Mouse (Mus musculus): ENCODE results near the gene Cep131. TPM values are rescaled to one million over a fixed set of nuclear protein-coding genes. Genes with fewer than 3 reads are reported as not detected.

The Cep131 gene
- polyA plus RNA-seq, 1 experiment = 43.4 TPM

DNA sequence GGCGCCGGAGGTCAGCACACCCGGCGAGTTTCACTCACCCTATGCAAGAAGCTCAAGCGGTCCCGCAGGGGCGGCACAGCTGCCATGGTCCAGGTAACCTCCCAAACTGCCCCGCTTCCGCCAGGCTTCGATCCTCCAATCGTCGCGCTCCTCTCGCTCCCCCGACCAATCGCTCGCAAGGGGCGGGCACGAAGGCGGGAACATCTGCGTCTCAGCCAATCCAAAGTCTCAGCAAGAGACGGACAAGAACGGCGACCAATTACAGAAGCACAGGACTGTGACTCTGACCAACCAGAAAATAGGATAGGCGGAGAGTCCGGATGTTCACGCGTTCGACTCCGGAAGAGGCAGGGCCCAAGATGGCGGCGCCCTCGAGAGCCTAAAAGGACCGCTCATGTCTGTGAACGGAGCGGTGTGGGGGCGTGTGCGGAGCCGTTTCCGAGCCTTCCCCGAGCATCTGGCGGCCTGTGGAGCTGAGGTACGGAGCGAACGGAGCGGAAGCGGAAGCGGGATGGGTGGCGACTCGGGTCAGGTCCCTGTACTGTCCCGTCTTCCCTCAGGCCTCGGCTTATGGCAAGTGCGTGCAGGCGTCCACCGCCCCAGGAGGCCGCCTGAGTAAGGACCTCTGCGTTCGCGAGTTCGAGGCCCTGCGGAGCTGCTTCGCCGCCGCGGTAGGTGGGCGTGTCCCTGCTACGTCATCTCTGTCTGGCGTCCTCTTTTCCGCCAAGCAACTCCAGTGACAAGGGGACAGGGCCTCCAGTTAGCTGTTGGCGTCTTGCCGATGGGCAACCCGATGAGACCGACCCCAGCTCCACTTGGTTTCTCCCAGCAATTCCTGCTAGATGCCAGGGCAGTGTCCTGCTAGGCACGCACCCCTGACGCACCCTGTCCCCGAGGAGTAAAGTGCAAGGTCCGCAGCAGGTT, 12.2 kb upstream of the Cep131 start, which contains the start of the genes Tepsin and Ndufaf8:
TSS of gene Tepsin (minus strand) at position 144 of the 924 bp plus-strand sequence.
TSS of gene Ndufaf8 (plus strand) at position 341 of the 924 bp plus-strand sequence.
- peak; percentile 98 to 100 for DNase-seq (ENCODE audit: extremely low spot score in 1 of 2, low spot score in 1 of 2)

DNA sequence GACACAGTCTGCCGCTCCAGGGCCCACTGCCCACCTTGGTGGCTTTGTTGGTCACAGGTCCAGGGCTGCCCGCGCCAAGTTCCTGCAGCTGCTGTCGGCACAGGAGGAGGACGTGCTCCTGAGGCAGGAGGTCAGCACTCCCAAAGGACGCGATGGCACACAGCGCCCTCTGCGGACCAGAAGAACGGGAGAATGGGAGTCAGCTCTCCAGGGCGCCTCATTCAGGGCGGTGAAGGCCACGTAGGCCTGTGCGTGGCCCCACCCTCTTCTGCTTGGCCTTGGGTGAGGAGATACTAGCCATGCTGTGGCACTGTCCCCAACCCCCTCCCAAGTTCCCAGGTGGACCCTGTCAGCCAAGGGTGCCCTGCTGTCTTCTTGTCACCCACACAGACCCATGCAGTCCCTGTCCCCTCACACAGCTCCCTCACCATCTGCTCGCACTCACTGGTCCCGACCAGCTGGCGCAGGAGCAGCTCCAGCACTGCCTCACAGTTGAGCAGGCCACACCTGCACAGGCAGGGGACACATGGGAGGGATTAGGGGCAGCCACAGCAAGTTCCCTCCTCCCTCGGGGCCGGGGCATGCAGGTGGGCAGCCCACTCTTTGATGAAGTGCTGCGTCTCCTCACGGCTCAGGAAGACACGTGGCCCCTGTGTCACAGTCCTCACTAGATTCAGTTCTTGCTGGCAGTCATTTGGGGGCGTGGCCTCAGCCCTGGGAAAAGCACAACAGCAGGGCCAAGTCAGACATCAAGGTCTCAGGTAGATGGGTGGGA, 6.4 kb upstream of the Cep131 start:
- DNase-seq (ENCODE audit: extremely low spot score in 1 of 2, low spot score in 1 of 2) = no peak

DNA sequence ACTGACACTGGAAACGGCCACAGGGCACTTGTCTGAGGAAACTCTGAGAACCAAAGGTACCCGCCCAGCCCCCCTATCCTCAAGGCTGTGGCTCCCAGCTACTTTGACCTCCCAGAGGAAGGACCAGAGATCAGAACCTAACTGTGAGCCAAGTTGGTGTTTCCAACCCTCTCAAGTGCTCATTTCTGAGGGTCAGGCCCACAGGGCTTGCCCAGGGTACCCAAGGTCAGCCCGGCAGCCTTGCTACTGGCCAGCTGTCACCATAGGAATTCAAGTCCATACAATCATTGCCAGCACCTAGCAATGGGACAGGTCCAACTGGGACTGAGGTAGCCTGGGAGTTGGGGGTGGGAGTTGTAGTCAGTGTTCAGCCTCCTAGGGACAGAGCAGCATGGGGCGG, 4.0 kb upstream of the Cep131 start:
- no peak for DNase-seq (ENCODE audit: extremely low spot score in 1 of 2, low spot score in 1 of 2)

DNA sequence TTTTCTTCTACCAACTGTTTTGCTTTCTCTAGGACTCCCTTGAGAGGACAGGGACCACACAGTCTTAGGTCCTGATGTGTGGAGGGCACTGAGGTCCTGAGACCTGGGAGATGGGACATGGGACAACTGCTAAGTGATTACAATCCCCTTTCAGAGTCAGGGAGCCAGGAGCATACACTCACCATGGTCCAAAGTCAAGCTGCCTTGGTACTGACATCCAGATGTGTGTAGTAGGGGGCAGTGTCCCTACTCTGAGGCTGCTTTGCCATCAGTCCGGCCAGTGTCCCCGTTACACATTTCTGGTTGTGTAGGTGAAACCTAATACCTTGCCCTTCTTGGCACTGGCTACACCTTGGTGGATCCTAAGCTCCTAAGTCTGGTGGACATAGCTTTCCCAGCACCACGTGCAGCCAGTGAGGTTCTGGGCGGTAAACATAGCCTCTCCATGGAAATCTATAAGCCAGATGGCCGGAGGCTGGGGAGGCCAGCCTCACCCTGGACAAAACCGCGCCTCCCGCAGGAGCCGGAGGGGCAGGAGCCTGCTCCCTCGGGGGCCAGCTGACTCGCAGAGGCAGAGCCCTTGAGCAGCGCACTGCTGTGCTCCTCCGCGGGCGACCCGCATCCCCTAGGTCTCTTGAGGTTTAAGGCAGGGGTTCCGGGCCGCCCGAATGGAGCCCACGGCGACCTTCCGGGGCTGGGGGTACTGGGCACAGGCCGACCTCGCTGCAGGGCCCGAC, 568 bp downstream of the Cep131 start:
- DNase-seq (ENCODE audit: extremely low spot score in 1 of 2, low spot score in 1 of 2) = peak in 1 of 2 experiments; percentile 27

DNA sequence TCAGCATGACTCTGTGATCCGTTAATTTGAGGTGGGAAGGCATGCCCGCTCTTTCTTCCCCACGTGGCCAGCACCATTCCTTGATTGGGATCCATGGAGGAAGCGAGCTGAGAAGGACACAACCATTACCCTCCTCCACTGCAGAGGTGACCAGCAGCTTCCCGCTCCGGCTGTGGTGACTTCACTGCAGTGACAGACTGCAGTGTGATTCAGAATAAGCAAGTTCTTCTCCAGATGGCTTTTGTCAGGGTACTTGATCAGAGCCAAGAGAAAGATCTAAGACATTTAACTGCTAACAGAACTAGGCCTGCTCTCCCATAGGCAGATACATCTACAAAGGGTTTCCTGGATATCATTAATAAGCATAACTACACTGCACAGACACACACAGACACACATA, 6.3 kb downstream of the Cep131 start:
- no peak for DNase-seq (ENCODE audit: extremely low spot score in 1 of 2, low spot score in 1 of 2)

DNA sequence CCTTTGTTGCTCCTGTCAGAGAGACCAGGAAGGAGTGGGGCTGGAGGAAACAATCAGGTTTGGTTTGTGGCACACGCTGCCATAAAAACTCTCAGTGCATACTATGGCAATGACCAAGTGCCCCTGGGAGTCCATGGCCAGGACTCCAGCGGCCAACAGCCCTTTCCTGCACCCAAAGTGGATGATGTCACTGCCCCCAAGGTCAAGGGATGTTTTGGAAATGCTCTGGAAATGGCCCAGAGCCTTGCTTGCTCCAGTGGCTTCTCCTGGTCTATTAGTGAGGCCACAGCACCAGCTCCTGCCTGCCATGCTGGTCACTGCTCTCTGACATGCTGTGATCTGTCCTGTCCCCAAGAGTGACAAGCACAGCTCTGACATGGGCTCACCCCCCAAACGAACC, 10.4 kb downstream of the Cep131 start:
- no peak for DNase-seq (ENCODE audit: extremely low spot score in 1 of 2, low spot score in 1 of 2)

DNA sequence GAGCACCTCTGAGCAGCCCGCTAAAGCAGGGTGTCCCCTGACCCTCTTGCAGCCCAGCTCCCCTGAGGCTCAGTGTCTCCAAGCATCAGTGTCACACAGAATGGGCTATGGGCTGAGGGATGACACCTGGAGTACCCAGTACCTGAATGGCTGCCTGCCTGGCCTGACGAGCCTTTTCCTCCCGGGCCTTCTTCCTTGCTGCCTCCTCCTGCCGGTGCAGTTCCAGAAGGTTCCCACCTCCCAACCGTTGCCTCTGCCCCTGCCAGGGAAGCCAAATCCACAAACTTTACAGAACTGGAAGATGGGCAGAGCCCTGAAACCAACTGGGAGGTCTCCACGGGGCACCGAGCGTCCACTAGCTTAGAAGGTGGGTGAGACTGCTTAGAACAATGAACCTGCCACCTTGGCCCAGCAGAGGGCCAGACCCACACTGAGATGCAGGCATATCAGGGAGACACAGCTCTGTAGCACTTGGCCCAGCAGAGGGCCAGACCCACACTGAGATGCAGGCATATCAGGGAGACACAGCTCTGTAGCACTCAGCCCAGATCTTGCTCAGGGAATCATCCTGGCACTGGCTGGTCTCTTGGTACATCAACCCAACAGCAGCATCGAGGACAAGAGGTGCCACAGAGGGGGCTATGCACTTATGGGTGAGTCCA, 13.5 kb downstream of the Cep131 start:
- DNase-seq (ENCODE audit: extremely low spot score in 1 of 2, low spot score in 1 of 2) = no peak

DNA sequence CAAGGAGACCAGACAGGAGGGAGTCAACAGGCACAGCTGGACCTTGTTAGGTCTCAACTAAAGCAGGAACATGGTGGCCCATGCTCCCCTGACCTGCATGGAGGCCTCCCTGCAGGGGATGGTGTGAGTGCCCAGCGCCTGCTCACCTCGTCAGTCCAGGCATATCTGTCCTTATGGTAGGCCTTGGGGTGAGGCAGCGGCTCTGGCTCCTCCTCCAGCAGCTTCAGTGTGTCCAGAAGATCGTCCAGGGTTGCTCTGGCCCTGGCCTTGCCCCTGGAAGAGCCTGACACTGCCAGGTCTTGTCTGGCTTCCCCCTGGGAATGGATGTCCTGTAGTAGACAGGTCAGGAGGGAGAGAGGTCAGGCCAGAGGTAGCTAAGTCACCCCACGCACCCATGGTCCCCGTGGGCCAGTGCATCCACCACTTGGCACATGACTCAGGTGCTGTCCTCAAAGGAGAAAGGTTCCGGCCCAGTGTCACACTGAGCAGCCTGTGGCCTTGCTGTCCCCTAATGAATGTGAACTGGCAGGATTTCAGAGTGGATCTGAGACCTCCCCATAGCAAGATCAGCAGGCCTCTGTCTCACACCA, 14.8 kb downstream of the Cep131 start:
- no peak for DNase-seq (ENCODE audit: extremely low spot score in 1 of 2, low spot score in 1 of 2)

DNA sequence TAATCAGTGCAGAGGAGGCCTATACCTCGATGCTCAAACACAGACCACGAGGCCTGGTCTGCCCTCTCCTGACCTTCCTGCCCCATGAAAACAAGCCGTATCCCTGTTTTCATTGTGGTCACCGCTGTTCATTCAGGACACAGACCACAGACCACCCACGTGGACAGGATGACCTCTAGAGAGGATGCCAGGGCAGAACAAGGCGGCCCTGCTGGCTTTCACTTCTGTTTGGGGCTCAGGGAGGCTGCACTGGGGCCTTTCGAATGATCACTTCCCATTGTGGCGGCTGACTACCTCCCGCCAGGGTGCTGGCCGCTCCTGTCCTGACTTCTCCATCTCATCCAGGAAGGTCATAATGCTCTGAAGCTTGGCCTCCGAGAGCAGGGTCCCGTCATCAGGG, 15.6 kb downstream of the Cep131 start:
- no peak for DNase-seq (ENCODE audit: extremely low spot score in 1 of 2, low spot score in 1 of 2)

DNA sequence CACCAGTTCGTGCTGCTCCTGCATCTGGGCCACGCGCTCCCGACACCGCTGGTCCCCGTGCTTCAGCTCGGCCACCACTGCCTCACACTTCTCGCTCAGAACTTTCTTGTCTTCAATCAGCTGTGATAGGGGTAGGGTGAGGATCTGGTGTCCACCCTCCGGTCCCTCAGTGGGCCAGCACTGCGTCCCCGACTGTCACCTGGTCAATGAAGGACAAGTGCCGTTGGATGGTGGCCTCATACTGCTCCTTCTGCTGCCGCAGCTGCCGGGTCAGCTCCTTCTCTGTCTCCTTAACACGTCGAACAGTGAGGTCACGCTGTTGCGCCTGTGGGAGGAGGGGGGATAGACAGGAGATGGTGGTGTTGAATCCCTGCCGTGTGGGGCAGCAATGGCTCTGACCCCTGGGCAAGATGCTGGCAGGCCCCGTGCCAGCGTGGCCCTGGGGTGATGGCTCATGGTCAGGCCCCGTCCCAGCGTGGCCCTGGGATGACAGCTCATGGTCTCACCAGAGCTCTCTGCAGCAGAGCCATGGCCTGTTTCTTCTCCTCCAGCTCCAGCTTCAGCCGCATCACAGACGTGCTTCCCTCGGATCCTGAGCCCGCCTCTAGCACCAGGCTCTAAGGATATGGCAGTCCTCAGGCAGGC, 16.2 kb downstream of the Cep131 start:
- DNase-seq (ENCODE audit: extremely low spot score in 1 of 2, low spot score in 1 of 2) = no peak

DNA sequence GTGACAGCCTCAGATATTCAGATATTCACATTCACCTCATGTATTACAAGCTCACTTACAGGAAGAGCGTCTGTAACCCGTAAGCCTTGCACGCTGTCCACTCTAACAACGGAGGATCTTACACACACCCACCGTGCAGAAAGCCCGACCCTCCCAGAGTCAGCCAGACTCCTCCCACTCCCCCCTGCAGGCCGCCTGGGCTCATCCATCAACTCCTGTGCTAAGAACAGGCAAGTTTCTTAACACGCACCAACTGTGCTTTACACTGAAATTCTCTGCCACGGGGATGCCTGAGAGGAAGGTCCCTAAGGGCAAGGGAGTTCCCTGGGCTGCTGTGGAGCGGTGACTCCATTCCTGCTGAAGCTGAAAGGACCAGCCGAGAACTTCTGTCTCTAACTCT, 17.4 kb downstream of the Cep131 start:
- no peak for DNase-seq (ENCODE audit: extremely low spot score in 1 of 2, low spot score in 1 of 2)

DNA sequence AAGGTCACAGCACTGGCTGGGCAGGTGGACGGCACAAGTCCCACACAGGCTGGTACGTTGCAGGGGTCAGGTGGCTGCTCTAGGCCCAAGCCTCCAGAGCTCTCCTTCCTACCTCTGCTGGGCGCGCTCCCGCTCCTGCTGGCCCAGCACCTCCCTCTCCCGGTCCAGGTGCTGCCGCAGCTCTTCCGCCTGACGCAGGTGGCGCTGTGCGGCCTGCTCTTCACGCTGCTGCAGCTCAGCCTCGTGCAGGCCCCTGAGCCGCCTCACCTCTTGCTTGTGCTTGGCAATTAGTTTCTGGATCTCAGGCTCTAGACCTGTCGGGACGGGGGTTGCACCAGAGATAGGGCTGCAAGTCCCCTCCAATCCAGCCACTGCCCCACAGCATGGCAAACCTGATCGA, 18.8 kb downstream of the Cep131 start:
- DNase-seq (ENCODE audit: extremely low spot score in 1 of 2, low spot score in 1 of 2) = no peak

DNA sequence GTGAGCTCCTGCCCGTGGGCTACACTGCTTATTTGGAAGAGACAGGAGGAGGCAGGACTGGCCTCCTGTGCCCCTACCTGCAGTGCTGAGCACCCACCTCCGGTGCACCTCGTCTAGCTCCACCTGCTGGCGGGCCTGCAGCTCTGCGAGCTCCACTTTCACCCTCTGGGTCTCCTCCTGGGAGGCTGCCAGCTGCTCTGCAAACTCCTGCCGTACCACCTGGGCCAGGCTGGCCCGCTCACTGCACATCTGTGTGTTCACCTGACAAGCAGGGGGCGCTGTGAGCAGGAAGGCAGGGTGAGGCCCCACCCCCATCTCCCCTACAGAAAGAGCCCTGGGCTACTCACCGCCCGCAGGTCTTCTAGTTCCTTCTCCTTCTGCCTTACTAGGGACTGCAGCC, 21.3 kb downstream of the Cep131 start:
- peak in 1 of 2 experiments; percentile 47 for DNase-seq (ENCODE audit: extremely low spot score in 1 of 2, low spot score in 1 of 2)

DNA sequence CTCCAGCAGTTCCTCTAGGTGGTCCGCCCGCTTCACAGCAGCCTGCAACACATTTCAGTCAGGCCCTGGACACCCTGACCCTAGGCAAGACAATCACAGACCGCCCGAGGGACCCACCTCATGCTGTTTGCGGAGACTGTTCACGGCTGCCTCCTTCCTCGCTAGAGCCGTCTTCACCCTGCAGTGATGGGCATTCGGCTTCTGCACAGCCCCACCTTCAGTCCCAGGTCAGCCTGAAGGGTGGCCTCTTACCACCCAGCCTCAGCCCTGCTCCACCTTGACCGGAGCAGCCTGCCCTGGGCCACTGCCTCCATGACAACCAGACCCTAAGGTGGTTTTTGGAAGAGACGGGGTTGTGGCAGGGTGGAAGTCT, 22.0 kb downstream of the Cep131 start:
- no peak for DNase-seq (ENCODE audit: extremely low spot score in 1 of 2, low spot score in 1 of 2)

DNA sequence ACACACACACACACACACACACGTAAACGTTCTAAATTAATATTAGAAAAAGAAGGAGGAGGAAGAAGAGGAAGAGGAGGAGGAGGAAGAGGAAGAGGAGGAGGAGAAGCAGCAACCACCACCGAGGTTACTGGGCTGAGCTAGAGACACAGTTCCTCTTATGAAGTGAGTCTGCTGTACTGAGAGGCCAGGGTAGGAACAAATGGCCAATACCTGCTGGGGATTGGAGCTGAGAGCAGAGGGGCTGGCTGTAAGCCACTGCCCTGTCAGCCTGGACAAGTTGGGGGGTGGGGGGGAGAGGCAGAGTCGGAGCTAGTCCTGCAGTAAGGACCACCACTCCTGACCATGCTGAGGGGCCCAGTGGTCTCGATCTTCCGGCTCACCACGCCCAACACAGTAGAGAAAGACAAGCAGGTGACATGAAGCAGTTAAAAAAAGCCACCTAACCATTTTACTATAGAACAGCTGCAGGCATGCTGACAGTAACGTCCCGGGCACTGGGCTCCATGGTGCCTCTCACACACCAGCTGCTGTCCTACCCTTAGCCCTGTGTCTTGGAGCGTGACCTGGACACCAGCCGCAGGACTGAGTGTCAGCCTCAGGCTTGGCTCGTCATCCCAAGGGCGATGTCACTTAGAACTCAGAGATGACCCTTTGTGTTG, 22.5 kb downstream of the Cep131 start:
- no peak for DNase-seq (ENCODE audit: extremely low spot score in 1 of 2, low spot score in 1 of 2)

DNA sequence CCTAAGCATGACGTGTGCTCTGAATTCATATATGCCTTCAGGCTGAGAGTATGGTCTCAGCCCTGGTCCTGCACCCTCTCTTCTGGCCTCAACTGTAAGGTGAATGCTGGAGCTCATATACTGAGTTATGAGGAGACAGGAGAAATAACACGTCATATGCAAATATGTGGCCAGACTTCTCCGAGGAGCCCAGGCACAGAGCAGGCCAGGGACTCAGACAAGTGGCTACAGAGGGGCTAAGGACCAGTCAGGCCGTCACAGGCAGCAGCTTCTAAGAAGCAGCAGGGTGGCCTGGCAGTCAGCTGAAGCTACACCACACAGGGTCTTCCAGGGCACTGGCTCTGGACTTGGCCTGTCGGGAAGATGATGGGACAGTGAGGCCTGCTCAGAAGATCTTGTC, 23.3 kb downstream of the Cep131 start:
- DNase-seq (ENCODE audit: extremely low spot score in 1 of 2, low spot score in 1 of 2) = no peak

DNA sequence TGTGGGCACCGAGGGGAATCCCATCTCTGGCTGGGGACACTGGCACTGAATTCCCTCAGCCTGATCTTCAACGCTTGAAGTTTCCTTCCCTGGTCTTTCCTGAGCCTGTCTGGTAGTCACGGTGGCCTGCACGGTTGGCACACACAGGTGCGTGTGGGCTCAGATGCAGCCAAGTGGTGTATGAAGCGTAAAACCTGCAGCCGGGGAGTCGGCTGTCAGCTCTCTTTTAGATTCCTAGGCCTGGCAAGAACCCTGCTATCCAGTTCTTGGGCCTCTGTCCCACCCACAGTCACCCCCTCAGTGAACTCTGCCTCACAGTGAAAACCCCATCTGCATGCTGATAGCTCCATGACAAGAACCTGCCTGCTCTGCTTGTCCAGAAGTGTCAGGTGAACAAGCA, 26.0 kb downstream of the Cep131 start:
- no peak for DNase-seq (ENCODE audit: extremely low spot score in 1 of 2, low spot score in 1 of 2)

DNA sequence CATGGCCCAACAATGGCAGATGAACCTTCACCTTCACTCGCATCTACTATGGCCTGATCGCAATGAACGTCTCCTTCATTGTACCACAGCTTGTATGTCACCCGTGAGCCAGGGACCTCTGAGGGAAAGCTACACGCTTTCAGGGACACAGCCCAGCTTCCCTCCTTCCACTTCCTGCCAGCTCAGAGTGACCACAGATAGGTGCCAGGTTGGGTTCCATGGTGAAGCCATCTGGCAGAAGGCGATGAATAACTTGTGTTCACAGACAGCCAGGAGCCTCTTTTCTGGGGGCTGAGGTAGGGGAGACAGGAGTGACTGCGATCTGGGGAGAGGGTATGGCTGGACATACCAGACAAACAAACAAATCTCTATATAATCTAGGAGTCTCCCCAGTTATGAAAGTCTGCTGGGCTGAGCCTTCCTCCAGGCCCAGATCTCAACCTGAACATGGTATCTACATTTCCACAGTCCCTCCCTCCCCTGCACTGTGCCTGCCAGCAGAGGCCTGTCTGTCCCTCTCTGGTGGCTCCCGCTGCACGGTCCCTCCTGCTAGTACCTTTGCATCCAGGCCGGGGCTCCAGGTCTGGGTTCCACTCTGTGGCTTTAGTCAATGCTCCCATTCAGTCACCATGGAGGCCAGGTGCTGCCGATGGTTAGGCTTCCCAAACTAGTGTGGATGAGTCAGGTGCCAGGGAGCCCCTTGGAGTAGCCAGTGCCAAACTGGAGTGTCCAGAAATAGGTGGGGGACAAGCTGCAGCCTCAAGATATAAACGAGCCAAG, 30.5 kb downstream of the Cep131 start:
- no peak for DNase-seq (ENCODE audit: extremely low spot score in 1 of 2, low spot score in 1 of 2)

Data from frontal cortex, adult 2 months (tissue).